Mouse (Mus musculus) yolk sac, embryonic 10.5 days (tissue): ENCODE measurements around the gene Rusc1.

Experiments
- DNase-seq: peaks from one replicate; pipeline ENCODE4 v3.0.0-alpha.2; 2017; ENCODE audit warnings: low spot score

Gene Rusc1

GRCm38 (mm10) chr3:89093175-89093574 lies at the start of gene Rusc1:
Gene Rusc1 (minus strand): TSS chr3:89093311.
- DNase-seq, result peak; percentile 68

- peak; percentile 90 for DNase-seq
Observed at GRCm38 (mm10) chr3:89136365-89136764, 43.3 kb upstream of the Rusc1 start.

- peak; percentile 47 for DNase-seq
Observed at GRCm38 (mm10) chr3:89135958-89136357, 42.8 kb upstream of the Rusc1 start, which contains the start of gene Pklr. Gene Pklr (plus strand): TSS chr3:89136142.

GRCm38 (mm10) chr3:89133752-89134151 lies 40.6 kb upstream of the Rusc1 start:
- peak; percentile 72 for DNase-seq

GRCm38 (mm10) chr3:89133063-89133450 lies 39.9 kb upstream of the Rusc1 start:
- DNase-seq, result no peak

- peak; percentile 69 for DNase-seq
Observed at GRCm38 (mm10) chr3:89132285-89133062, 39.4 kb upstream of the Rusc1 start.

- DNase-seq, result no peak
Observed at GRCm38 (mm10) chr3:89131816-89132215, 38.7 kb upstream of the Rusc1 start.

- no peak for DNase-seq
Observed at GRCm38 (mm10) chr3:89129908-89130307, 36.8 kb upstream of the Rusc1 start.

GRCm38 (mm10) chr3:89125981-89126380 lies 32.9 kb upstream of the Rusc1 start:
- DNase-seq, result no peak

- no peak for DNase-seq
Observed at GRCm38 (mm10) chr3:89124241-89124640, 31.1 kb upstream of the Rusc1 start.

- DNase-seq, result peak; percentile 88
Observed at GRCm38 (mm10) chr3:89123313-89123712, 30.2 kb upstream of the Rusc1 start.

GRCm38 (mm10) chr3:89115522-89115921 lies 22.4 kb upstream of the Rusc1 start:
- DNase-seq, result peak; percentile 62

- peak; percentile 64 for DNase-seq
Observed at GRCm38 (mm10) chr3:89113058-89113457, 19.9 kb upstream of the Rusc1 start.

- DNase-seq, result no peak
Observed at GRCm38 (mm10) chr3:89108146-89108545, 15.0 kb upstream of the Rusc1 start.

GRCm38 (mm10) chr3:89107545-89107944 lies 14.4 kb upstream of the Rusc1 start:
- DNase-seq, result no peak

- no peak for DNase-seq
Observed at GRCm38 (mm10) chr3:89106881-89107280, 13.8 kb upstream of the Rusc1 start.

- no peak for DNase-seq
Observed at GRCm38 (mm10) chr3:89103291-89103595, 10.1 kb upstream of the Rusc1 start.

- DNase-seq, result no peak
Observed at GRCm38 (mm10) chr3:89102495-89103290, 9.6 kb upstream of the Rusc1 start.

GRCm38 (mm10) chr3:89101812-89102494 lies 8.8 kb upstream of the Rusc1 start, which contains the start of gene Fdps:
Gene Fdps (minus strand): TSS chr3:89101959.
- DNase-seq, result peak; percentile 98

GRCm38 (mm10) chr3:89101459-89101811 lies 8.3 kb upstream of the Rusc1 start:
- DNase-seq, result no peak

- DNase-seq, result no peak
Observed at GRCm38 (mm10) chr3:89100811-89101210, 7.7 kb upstream of the Rusc1 start, which contains the start of gene Gm43738. Gene Gm43738 (minus strand): TSS chr3:89101099.

GRCm38 (mm10) chr3:89094021-89094420 lies 910 bp upstream of the Rusc1 start:
- DNase-seq, result no peak
